Mouse (Mus musculus) limb, embryonic 13.5 days (tissue): ENCODE measurements around the gene 3110040M04Rik. TPM values are rescaled to one million over a fixed set of nuclear protein-coding genes. Genes with fewer than 3 reads are reported as not detected.
A peak's percentile ranks its signal among the peaks of the same experiment; 100 is the strongest.
"Not testable (repeated sequence)": the region's sequence is repeated elsewhere in the genome, so short reads cannot be mapped to it uniquely, and the experiment has no call there.

ENCODE experiments used
- ATAC-seq: fragments of 200-750 bp; cut with Nextera tagmentation; 2 replicates; pipeline ENCODE4 v1.8.0; 2017; ENCODE audit warnings: low read depth, moderate number of reproducible peaks, moderate TSS enrichment; ENCODE audit not compliant: low FRiP score
- H3K27ac ChIP-seq: fragments of 300-500 bp; sonication (generic); 2 replicates; pipeline ENCODE4 v1.5.1; 2015; ENCODE audit warnings: inconsistent platforms, mild to moderate bottlenecking, moderate library complexity
- H3K27me3 ChIP-seq: fragments of 300-500 bp; sonication (generic); 2 replicates; pipeline ENCODE4 v1.6.1; 2015; ENCODE audit warnings: mild to moderate bottlenecking, inconsistent platforms
- H3K36me3 ChIP-seq: fragments of 300-500 bp; sonication (generic); 2 replicates; pipeline ENCODE4 v1.6.1; 2015; ENCODE audit warnings: inconsistent platforms, mild to moderate bottlenecking, moderate library complexity
- H3K4me1 ChIP-seq: fragments of 300-500 bp; sonication (generic); 2 replicates; pipeline ENCODE4 v1.6.1; 2015; ENCODE audit warnings: inconsistent platforms
- H3K4me2 ChIP-seq: fragments of 300-500 bp; sonication (generic); replicated peaks from 2 replicates; pipeline ENCODE4 v1.6.1; 2015; ENCODE audit warnings: inconsistent platforms, mild to moderate bottlenecking, moderate library complexity
- H3K4me3 ChIP-seq: fragments of 300-500 bp; sonication (generic); 2 replicates; pipeline ENCODE4 v1.5.1; 2015; ENCODE audit warnings: moderate library complexity, mild to moderate bottlenecking, inconsistent platforms
- H3K9ac ChIP-seq: fragments of 300-500 bp; sonication (generic); 2 replicates; pipeline ENCODE4 v1.6.1; 2015; ENCODE audit warnings: mild to moderate bottlenecking, inconsistent platforms
- H3K9me3 ChIP-seq: fragments of 300-500 bp; sonication (generic); 2 replicates; pipeline ENCODE4 v1.6.1; 2016; ENCODE audit warnings: inconsistent platforms
- WGBS: fragments of 180-500 bp; shearing (Covaris S2); methylation state at CpG from one replicate; pipeline ENCODE4 v1.1.7; 2015; 5-methylcytosine and 5-hydroxymethylcytosine counted together
- polyA plus RNA-seq: library from polyadenylated mRNA; unstranded; fragments of >200 nt; fragmentation: Nextera tagmentation; extraction: Ambion mirVana; gene quantifications from 2 replicates; pipeline ENCODE4 v1.2.1, GENCODE M21; 2015

3110040M04Rik gene
- polyA plus RNA-seq, 1 experiment from 2014 or later: not detected

DNA sequence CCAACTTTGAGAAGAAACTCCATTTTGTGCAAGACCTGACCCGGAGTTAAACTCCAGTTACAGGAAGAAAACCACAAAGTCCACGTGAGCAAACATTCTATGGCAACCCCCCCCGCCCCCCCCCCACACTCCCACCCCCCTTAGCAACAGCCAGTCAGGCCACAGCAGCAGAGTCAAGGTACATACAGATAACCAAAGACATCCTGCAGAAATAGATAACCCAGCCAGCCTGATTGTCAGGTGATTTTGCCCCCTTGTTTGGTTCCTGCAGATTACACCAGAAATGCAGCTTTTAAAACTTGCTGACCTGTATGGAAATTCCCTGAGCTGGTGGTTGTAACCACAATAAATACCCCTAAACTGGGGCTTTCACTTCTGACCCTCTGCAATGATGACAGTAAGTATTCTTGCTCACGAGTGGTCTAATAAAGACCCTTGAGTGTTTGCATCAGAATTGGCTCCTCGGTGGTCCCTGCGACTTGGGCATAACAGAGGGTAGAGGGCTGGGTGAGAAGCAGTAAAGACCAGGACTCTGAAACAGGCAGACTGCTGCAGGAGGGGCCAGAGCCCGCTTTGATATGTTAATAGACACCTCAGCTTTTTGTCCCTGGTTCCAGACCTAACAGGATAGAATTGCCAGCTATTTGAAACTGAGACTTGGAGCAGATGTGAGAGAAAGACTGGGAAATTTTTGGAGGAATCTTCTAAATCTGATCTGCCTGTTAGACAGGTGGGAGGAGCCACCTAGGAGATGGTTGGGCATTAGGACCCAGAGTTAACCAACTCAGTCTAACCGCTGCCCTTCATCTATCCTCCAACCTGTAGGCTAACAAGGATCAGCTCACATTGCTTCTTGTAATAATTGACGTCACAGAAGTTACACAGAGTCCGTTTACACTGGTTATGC, 26.6 kb upstream of the 3110040M04Rik start:
- Histone ChIP-seq H3K4me1 (0 out of 2 replicates have a peak, but pooled peaks cover 7% of the 10 kb centered on the region), H3K4me3 (peak overlapping the region; percentile 36), H3K27ac (0 out of 2 replicates have a peak overlapping the region, but pooled peaks have one; percentile 15), H3K36me3 (no peaks in the 10 kb centered on the region), H3K9ac (no peak overlapping the region), H3K9me3 (no peaks in the 10 kb centered on the region), H3K4me2 (peak overlapping the region; percentile 59), H3K27me3 (no peaks in the 10 kb centered on the region)
- ATAC-seq: peak; percentile 79
- WGBS: 12% methylated on average over 10 of the region's 10 CpGs

DNA sequence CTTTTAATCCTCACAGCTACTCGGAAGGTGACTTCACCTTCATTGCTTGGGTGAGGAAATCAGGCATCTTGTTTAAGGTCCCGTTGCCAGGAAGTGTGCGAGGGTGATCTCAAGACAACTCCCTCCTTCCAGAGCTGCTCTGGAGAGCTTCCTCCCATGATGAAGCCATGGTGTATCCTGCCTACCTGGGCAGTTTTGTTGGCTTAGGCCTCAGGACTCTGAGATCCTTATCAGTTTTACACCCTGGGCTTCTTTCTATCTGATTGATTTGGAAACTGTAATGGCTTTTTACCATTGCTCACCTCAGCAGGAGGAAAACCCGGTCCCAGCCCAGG, 26.0 kb upstream of the 3110040M04Rik start:
- 0 out of 2 replicates have a peak, but pooled peaks cover 7% of the 10 kb centered on the region for H3K4me1 ChIP-seq
- H3K9ac ChIP-seq: no peak overlapping the region
- 0 out of 2 replicates have a peak overlapping the region, but pooled peaks have one; percentile 15 for H3K27ac ChIP-seq
- H3K4me2 ChIP-seq: peak overlapping the region; percentile 59
- H3K27me3 ChIP-seq: no peaks in the 10 kb centered on the region
- WGBS: 22% methylated on average over 4 of the region's 4 CpGs
- H3K4me3 ChIP-seq: peak overlapping the region; percentile 36
- no peak for ATAC-seq
- no peaks in the 10 kb centered on the region for H3K9me3 ChIP-seq
- no peaks in the 10 kb centered on the region for H3K36me3 ChIP-seq

DNA sequence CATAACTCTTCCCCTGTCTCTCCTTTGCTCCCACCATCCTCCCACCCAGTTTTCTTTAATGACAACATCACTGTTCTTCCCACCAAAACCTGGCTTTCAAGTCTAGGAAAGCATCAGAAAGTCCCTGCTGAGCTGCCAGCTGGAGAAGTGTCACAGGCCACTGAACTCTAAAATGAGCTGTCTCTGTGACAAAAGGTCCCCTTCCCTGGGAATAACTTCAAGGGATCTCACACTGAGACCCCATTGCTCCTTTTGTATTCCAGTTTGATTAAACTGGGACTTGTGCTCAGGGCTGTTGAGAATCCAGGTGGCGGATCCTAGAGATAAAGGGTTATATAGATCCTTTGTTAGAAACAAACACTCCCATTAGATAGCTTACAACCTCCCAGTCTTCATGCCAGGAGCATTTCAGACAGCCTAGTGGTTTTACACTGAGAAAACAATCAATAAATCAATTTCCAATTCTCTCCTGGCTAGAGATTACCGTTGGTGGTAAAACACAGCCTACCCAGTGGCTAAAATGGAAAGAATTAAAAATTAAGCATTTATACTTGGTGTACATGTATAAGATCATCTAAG, 25.3 kb upstream of the 3110040M04Rik start:
- Histone ChIP-seq H3K27me3 (no peaks in the 10 kb centered on the region), H3K36me3 (no peaks in the 10 kb centered on the region), H3K4me2 (no peak overlapping the region), H3K4me3 (no peak overlapping the region), H3K9me3 (no peaks in the 10 kb centered on the region), H3K27ac (no peak overlapping the region), H3K4me1 (0 out of 2 replicates have a peak, but pooled peaks cover 7% of the 10 kb centered on the region), H3K9ac (no peak overlapping the region)
- no peak for ATAC-seq
- WGBS: 55% methylated on average over 2 of the region's 2 CpGs

DNA sequence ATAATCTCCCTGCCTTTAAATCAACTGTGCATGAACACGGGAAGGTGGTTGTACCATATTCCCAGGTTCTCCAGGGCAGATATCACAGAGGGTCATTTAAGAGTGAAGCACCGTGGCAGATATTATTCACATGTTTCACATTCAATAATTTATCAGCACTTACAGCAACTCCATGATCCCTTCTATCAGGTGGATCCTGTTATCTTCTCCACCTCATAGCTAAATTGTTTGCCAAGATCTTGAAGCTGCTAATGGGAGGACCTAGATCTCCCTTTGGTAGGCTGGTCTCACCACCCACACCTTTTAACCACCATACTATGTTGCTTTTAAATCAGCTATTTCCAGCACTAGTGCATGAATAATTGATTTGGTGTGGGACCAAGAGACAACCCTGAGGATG, 23.8 kb upstream of the 3110040M04Rik start:
- Histone ChIP-seq H3K4me3 (no peak overlapping the region), H3K4me2 (no peak overlapping the region), H3K4me1 (0 out of 2 replicates have a peak, but pooled peaks cover 7% of the 10 kb centered on the region), H3K36me3 (no peaks in the 10 kb centered on the region), H3K9ac (no peak overlapping the region), H3K9me3 (no peaks in the 10 kb centered on the region), H3K27me3 (no peaks in the 10 kb centered on the region), H3K27ac (no peak overlapping the region)
- 86% methylated on average over 2 of the region's 2 CpGs for WGBS
- ATAC-seq: no peak

DNA sequence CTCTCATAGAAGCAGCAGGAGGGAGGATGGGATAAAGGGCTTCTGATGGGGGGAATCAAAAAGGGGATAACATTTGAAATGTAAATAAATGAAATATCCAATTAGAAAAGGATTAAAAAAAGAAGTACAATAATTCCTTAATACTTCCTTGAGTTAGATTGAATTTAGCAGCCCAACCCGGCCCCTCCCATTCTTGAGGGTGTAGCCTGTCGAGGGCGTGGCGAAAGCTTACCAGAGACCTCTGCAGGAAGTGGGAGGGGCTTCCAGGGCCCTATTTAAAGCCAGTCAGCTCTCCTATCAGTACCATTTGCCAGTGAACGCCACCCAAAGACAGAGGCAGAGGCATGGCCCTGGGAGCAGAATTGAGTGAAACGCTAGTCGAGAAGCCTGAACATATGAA, 21.7 kb upstream of the 3110040M04Rik start, which contains the start of gene Gm47985:
Gene Gm47985 (plus strand): TSS at position 272 of the 400 bp plus-strand sequence.
- not testable (repeated sequence) for H3K9ac ChIP-seq, H3K4me2 ChIP-seq, H3K4me1 ChIP-seq, ATAC-seq, H3K36me3 ChIP-seq, H3K27me3 ChIP-seq, H3K9me3 ChIP-seq, H3K4me3 ChIP-seq, H3K27ac ChIP-seq
- WGBS: 100% methylated on average over 1 of the region's 7 CpGs

DNA sequence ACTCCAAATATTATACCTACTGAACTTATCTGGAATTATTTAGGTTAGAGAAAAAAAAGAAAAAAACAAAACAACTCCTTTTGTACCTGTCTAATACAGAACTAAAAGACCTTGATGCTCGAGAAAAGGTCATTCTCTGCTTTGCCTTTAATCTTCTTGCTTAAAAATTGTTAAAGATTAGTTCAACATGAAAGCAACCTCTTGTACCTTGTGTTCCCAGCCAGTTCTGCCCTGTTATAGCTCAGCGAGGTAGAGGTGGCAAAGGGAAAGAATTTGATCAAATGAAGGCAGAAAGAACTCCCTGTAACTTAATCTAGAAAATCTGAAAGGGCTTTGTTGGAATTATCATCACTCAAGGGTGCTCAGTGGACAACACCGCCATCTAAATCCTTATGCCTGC, 17.7 kb upstream of the 3110040M04Rik start:
- H3K36me3 ChIP-seq, H3K27me3 ChIP-seq, ATAC-seq, H3K27ac ChIP-seq, H3K9ac ChIP-seq, H3K4me1 ChIP-seq, H3K9me3 ChIP-seq, H3K4me3 ChIP-seq, H3K4me2 ChIP-seq: not testable (repeated sequence)
- WGBS: 74% methylated on average over 3 of the region's 3 CpGs

DNA sequence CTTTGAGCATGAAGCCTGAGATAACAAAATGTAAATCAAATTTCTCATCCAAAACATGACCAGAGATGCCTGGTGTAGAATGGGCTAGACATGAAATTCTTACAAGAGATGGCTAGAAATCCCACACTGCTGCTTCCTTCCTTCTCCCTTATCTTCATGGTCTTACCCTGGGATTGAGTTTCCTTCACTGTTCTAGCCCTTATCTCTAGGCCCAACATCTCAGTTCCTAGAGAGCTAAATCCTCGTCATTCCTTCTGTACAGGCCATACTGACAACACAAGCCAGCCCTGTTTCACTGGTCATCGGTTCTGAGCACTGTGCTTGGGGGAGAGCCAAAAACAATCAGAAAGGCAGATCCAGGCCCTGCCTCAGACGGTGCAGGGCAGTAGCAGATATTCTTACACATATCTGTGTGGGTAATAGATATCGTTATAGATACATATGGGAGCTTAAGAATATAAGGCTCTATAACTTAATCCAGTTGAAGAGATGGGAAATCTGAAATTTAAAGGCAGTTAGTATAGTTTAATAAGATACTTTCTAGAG, 17.0 kb upstream of the 3110040M04Rik start:
- H3K27me3 ChIP-seq, ATAC-seq, H3K36me3 ChIP-seq, H3K27ac ChIP-seq, H3K4me1 ChIP-seq, H3K9me3 ChIP-seq, H3K4me2 ChIP-seq, H3K9ac ChIP-seq, H3K4me3 ChIP-seq: not testable (repeated sequence)
- 85% methylated on average over 4 of the region's 4 CpGs for WGBS

DNA sequence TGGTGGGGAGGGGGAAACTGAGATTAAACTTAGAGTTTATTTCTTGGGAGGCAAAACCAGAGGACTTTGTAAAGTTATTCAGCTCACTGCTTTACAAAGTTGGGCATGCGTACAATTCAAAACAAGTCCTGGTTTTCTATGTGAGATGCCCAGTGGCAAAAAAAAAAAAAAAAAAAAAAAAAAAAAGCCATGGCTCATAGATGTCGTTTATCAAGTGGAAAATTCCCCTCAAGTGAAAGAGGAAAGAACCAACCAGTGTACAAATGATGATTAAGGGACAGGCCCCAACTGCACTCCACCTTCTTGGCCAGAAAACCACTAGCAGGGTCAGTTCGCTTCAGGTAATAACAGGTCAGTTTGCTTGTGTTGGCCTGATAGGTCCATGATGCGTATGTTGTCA, 15.5 kb upstream of the 3110040M04Rik start:
- WGBS: 85% methylated on average over 4 of the region's 4 CpGs
- ATAC-seq: no peak
- H3K27me3 ChIP-seq: no peaks in the 10 kb centered on the region
- no peaks in the 10 kb centered on the region for H3K36me3 ChIP-seq
- no peak overlapping the region for H3K4me2 ChIP-seq
- H3K4me3 ChIP-seq: no peak overlapping the region
- H3K9me3 ChIP-seq: no peaks in the 10 kb centered on the region
- no peak overlapping the region for H3K27ac ChIP-seq
- no peak overlapping the region for H3K9ac ChIP-seq
- no peaks in the 10 kb centered on the region for H3K4me1 ChIP-seq

DNA sequence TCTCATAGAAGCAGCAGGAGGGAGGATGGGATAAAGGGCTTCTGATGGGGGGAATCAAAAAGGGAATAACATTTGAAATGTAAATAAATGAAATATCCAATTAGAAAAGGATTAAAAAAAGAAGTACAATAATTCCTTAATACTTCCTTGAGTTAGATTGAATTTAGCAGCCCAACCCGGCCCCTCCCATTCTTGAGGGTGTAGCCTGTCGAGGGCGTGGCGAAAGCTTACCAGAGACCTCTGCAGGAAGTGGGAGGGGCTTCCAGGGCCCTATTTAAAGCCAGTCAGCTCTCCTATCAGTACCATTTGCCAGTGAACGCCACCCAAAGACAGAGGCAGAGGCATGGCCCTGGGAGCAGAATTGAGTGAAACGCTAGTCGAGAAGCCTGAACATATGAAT, 11.8 kb upstream of the 3110040M04Rik start, which contains the start of gene Gm8947:
Gene Gm8947 (plus strand): TSS at position 302 of the 400 bp plus-strand sequence.
- H3K27ac ChIP-seq, H3K27me3 ChIP-seq, H3K9me3 ChIP-seq, H3K4me2 ChIP-seq, H3K4me3 ChIP-seq, H3K9ac ChIP-seq, ATAC-seq, H3K36me3 ChIP-seq, H3K4me1 ChIP-seq: not testable (repeated sequence)
- 100% methylated on average over 1 of the region's 7 CpGs for WGBS

DNA sequence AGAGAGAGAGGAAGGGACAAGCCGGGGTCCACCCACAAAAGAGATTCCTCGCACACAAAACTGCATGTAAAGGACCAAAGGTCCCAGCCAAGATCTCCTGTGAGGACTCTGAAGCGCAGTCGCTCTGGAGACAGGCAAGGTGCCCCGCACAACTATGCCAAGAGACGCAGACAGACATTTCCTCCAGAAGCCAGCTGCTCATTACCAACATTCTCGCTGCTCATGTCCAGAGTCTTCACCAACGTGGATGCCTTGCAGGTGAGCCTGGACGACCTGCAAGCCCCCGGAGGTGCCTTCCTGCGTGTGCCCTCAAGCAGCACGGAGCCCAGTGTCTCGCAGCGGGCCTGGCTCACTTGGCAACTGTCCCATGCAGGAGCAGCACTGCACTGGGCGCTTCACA, 11.2 kb upstream of the 3110040M04Rik start:
- WGBS: 91% methylated on average over 15 of the region's 15 CpGs
- H3K9me3 ChIP-seq, H3K27ac ChIP-seq, H3K27me3 ChIP-seq, H3K4me1 ChIP-seq, H3K4me2 ChIP-seq, ATAC-seq, H3K9ac ChIP-seq, H3K36me3 ChIP-seq, H3K4me3 ChIP-seq: not testable (repeated sequence)

DNA sequence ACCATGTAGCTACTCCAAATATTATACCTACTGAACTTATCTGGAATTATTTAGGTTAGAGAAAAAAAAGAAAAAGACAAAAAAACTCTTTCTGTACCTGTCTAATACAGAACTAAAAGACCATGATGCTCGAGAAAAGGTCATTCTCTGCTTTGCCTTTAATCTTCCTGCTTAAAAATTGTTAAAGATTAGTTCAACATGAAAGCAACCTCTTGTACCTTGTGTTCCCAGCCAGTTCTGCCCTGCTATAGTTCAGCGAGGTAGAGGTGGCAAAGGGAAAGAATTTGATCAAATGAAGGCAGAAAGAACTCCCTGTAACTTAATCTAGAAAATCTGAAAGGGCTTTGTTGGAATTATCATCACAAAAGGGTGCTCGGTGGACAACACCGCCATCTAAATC, 7.9 kb upstream of the 3110040M04Rik start:
- WGBS: 77% methylated on average over 4 of the region's 4 CpGs
- H3K4me3 ChIP-seq, H3K36me3 ChIP-seq, H3K9me3 ChIP-seq, H3K4me1 ChIP-seq, H3K9ac ChIP-seq, H3K4me2 ChIP-seq, ATAC-seq, H3K27me3 ChIP-seq, H3K27ac ChIP-seq: not testable (repeated sequence)

DNA sequence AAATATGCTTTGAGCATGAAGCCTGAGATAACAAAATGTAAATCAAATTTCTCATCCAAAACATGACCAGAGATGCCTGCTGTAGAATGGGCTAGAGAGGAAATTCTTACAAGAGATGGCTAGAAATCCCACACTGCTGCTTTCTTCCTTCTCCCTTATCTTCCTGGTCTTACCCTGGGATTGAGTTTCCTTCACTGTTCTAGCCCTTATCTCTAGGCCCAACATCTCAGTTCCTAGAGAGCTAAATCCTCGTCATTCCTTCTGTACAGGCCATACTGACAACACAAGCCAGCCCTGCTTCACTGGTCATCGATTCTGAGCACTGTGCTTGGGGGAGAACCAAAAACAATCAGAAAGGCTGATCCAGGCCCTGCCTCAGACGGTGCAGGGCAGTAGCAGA, 7.2 kb upstream of the 3110040M04Rik start:
- not testable (repeated sequence) for H3K4me2 ChIP-seq, H3K27ac ChIP-seq, H3K9ac ChIP-seq, H3K9me3 ChIP-seq, ATAC-seq, H3K4me1 ChIP-seq, H3K4me3 ChIP-seq, H3K27me3 ChIP-seq, H3K36me3 ChIP-seq
- 86% methylated on average over 3 of the region's 3 CpGs for WGBS
